Mouse (Mus musculus) adrenal gland, adult 10 weeks (tissue): ENCODE measurements around the gene Hoxb5. TPM values are rescaled to one million over a fixed set of nuclear protein-coding genes. Genes with fewer than 3 reads are reported as not detected.

Experiments used
- polyA plus RNA-seq: library from polyadenylated mRNA; stranded (reverse); fragments of 350-450 nt; fragmentation: Illumina TruSeq; extraction: RNeasy Lipid Tissue Mini Kit (QIAGEN cat#74804); gene quantifications from one replicate; pipeline ENCODE4 v1.2.3, GENCODE M21; 2014; ENCODE audit warnings: low read depth, low replicate concordance

The Hoxb5 gene
- polyA plus RNA-seq = 7.4 TPM

DNA sequence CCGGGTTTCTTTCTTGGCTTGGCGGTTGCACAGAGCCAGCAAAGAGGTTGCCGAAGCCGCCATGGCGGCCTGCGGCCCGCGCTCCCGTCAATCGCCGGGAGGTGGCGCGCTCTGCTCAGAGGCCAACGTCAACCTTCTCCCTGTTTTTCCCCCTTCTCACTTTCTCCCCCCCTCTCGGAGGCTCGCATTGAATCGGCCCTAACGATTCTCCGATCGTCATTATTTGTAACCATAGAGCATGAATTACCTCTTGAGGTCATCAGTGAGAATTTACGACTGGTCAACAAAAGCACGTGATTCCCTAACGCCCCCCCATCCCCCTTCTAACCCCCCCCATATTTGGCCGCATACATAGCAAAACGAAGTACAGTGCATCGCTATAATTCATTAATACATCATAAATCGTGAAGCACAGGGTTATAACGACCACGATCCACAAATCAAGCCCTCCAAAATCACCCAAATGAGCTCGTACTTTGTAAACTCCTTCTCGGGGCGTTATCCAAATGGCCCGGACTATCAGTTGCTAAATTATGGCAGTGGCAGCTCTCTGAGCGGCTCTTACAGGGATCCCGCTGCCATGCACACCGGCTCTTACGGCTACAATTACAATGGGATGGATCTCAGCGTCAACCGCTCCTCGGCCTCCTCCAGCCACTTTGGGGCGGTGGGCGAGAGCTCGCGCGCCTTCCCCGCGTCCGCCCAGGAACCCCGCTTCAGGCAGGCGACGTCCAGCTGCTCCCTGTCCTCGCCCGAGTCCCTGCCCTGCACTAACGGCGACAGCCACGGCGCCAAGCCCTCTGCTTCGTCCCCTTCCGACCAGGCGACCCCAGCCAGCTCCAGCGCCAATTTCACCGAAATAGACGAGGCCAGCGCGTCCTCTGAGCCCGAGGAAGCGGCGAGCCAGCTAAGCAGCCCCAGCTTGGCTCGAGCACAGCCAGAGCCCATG is at the start of gene Hoxb5:
Hoxb5 (plus strand) TSS at position 186 of the 949 bp plus-strand sequence.

DNA sequence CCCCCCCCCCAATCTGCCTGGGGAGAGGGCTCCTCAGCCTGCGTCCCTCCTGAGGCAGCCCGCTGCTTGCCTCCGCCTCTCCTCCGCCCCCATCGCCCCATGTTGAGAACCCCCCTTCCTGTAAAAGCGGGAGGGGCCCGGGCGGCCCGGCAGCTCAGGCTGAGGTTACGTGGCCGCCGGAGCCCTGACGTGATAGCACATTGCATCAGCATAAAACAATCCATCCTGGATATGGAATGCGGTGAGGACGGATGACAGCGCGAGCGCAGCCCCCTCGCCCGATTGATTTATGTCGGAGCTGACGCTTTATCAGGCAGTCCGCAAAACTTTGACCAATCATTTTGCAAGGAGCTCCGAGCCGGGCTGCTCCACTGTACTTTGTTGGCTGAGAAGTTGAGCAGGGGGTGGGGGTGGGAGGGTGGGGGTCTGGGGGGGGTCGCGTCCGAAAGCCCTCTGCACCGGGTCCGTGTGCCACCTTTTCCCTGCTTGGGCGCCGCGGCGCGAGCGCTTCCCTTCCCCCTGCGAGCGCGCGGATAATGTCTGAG is 32.1 kb upstream of the Hoxb5 start, which contains the start of gene Hoxb9:
Hoxb9 (plus strand) TSS at position 462 of the 545 bp plus-strand sequence.

DNA sequence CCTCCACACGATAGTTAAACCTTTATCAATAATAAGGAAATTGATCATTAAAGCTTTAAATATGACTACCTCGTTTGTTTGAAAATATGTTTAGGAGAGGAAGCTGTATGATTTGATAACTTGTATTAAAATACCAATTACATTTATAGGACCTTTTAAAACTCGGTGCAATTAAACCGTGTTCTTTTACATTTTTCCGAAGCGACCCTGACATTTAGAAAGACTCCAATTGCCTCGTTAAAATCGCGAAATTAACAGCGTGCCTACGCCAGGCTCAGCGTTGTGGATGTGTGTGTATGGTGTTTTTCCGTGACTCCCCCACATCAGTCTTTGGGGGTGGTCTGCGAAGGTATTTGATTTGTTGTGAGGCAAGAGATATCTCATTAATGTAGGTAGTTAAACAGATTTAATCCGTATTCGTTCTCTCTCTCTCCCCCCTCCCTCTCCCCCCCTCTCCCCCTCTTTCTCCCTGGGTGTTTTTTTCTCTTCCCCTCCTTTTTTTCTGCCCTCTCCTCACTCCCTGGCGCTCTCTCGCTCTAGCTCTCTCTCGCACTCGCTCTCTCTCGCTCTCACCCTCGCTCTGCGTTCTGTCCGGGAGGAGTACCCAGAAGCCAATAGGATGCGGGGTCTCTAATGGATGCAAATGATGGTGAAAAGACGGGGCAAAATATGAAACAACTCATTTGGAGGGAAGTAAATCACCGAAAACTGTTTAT is 21.1 kb upstream of the Hoxb5 start, which contains the start of gene Hoxb8:
Hoxb8 (plus strand) TSS at position 51 of the 716 bp plus-strand sequence.

DNA sequence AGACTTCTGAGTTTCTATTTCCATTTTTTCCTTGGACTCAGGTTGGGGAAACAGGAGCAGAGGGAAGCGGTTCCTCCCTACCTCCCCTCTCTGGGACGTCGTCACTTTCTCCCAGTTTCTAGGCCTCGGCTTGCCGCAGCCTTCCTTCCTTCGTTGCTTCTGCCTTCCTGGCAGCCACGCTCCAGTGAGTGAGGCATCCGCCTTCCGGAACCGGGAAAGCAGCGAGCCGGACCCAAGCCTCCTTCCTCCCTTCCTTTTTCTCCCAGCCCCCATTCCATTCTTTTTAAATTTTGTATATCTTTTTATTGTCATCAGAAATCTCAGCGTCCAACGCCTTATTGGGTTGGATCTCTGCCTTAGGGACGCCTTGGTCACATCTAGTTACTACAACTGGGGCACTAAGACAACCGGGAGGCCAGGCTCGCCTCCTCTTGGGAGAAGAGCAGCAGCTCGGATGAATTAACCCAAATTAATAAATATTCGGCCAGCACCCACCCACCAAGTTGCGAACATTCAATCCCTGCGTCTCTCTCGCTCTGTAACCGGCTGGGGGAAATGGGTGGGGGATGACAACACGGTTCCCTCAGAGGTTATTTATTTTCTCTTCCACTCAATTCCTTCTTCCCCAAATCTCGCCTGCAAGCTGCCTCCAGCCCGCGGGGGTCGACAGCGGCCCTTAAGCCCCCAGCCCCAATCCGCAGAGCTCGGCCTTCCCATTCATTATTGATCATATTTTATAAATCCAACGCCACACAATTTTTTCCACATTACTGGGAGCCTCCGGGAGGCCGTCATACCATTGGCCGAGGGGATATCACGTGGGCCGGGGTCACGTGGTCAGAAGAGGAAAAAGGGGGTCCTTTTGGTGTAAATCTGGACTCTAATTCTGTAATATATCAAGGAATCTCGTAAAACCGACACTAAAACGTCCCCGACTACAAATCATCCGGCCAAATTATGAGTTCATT is 17.1 kb upstream of the Hoxb5 start, which contains the start of gene Hoxb7:
Hoxb7 (plus strand) TSS at position 853 of the 968 bp plus-strand sequence.

DNA sequence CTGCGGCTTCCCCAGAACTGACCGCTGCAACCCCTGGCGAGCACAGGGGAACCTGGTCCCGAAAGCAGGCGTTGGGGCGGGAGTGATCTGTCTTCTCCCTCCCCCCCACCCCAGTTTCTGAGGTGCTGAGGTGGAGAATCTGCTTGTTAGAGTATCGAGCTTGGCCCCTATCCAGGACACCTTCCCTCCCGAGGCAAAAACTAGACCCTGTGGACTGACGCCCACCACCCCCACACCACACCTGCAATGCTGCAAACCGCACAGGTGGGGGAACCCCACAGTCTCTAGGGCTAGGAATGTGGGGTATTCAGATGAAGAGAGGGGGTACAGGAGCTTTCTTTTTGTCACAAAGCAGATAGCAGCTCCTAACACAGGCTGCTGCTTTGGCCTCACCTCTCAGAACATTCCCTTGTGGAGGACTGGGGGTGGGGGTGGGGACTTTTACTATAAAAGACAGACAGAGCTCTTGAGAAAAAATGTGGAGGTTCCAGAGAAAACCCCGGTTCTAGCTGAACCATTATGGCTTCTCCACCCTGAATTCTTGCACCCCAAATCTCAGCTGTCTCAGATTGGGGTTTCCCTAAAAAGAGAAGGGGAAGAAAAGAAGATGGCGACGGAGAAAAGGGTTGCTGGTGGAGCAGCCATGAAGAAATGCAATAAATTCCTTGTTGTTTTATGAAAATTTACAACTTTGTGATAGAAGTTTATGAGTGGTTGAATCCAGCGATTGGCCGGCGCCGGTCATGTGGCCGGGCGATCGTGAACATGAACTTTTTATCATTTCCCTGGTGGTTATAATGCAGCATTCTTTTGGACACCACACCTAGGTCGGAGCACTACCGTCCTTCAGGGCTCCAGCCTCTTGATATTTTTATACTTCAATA is 11.2 kb upstream of the Hoxb5 start, which contains the start of gene Hoxb6:
Hoxb6 (plus strand) TSS at position 796 of the 884 bp plus-strand sequence.

DNA sequence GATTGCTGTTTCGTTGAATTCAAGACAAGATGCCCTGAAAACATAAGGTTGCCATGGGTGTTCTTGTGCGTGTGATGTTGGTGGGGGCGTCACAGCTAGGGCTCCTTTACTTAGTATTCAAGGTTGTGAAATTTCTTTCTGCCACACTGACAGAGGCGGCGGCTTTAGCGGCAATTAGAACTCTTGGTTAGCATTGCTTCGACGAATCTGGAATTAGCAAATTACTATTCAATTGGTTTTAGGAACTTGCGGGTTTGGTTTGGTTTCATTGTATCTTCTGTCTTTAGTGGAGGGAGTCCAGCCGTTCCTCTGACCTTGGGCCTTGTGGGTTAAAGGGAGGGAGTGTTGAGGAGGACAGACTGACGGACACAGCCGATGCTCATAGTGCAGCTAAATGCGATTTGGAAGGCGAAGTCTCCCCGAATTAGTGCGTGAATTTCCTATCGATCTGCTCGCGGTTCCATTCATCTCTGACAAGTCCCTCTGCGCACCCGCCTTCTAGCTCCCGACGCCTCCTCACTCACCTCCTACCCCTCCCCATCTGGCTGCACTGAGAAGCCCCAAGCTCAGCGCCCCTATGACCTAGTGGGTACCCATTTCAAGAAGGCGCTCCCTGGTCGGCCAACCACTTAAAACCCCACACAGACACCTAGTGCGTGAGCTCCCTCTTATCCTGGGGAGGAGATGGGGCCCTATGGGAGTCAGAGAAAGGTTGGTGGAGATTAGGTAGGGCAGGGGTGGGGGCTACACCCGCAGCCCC is 14.7 kb downstream of the Hoxb5 start, which contains the start of gene Hoxb4:
Hoxb4 (plus strand) TSS at position 660 of the 760 bp plus-strand sequence.

DNA sequence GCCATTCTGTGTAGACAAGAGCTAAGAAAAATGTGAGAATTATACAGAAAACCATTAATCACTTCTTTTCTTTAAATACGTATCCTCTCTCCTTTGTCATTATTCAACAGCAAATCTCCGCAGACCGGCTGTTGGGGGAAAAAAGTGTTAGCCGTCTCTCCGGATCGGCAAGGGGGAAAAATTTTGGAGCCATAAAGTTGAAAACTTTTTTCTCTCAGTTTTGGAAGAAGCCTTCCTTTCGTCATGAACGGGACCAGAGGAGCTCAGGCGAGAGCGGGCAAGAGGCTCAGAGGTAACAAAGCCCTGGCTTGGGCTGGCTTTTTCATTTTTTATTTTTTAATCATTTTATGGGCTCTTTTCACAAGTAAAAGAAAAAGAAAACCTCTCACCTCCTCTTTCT is 20.0 kb downstream of the Hoxb5 start, which contains the start of gene Hoxb3:
Hoxb3 (plus strand) TSS at position 173 of the 400 bp plus-strand sequence.

DNA sequence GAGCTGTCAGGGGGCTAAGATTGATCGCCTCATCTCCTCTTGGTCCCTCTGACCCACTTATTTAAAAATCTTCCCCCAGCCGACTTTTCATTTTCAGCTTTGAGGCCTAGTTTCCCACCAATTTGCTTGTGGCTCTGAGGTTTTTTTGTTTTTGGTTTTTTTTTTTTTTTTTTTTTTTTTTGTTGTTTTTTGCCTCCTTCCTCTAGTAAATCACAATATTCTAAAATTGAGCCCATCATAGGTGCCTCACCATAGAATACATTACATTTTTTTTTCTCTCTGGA is 47.1 kb downstream of the Hoxb5 start, which contains the start of gene Hoxb2:
Hoxb2 (plus strand) TSS at position 185 of the 284 bp plus-strand sequence.

Other genes starting within 250 kb of the Hoxb5 start
- 27.2 TPM for gene Ube2z, start 237.9 kb upstream of the Hoxb5 start, polyA plus RNA-seq
- gene Atp5g1, start 227.7 kb upstream of the Hoxb5 start, polyA plus RNA-seq = 5.2 TPM
- gene Calcoco2, start 191.4 kb upstream of the Hoxb5 start, polyA plus RNA-seq = not detected
- not detected for gene Ttll6, start 169.6 kb upstream of the Hoxb5 start, polyA plus RNA-seq
- gene Hoxb13, start 109.0 kb upstream of the Hoxb5 start, polyA plus RNA-seq = not detected
- gene Hoxb9, start 31.9 kb upstream of the Hoxb5 start, polyA plus RNA-seq = 350 TPM
- 34.4 TPM for gene Hoxb8, start 21.4 kb upstream of the Hoxb5 start, polyA plus RNA-seq
- 102 TPM for gene Hoxb7, start 16.7 kb upstream of the Hoxb5 start, polyA plus RNA-seq
- 21.2 TPM for gene Hoxb6, start 10.9 kb upstream of the Hoxb5 start, polyA plus RNA-seq
- gene Hoxb4, start 14.9 kb downstream of the Hoxb5 start, polyA plus RNA-seq = 11.9 TPM
- gene Hoxb3, start 20.0 kb downstream of the Hoxb5 start, polyA plus RNA-seq = 30.6 TPM
- gene Hoxb2, start 47.2 kb downstream of the Hoxb5 start, polyA plus RNA-seq = 16.9 TPM
- not detected for gene Hoxb1, start 62.4 kb downstream of the Hoxb5 start, polyA plus RNA-seq
- gene Skap1, start 161.3 kb downstream of the Hoxb5 start, polyA plus RNA-seq = 2.6 TPM